Mouse (Mus musculus) cerebellum, adult 18-20 months (tissue): ENCODE measurements at regions not wholly inside any gene's neighbourhood (a gene's known extent, or its start where the extent isn't known, plus 50 kb on each side); places are given as distances from the start of the nearest gene placed in this dataset.
A peak's percentile ranks its signal among the peaks of the same experiment; 100 is the strongest.
"Not testable (repeated sequence)": the region's sequence is repeated elsewhere in the genome, so short reads cannot be mapped to it uniquely, and the experiment has no call there.

Source experiments
- DNase-seq, 2 experiments: peaks; one replicate each; pipeline ENCODE4 v3.0.0; 2021

GRCm38 (mm10) chr10:34667203-34667602 is 184.0 kb downstream of the Frk start:
- no peak for DNase-seq

- DNase-seq, result no peak
Observed at GRCm38 (mm10) chr10:34667735-34668439, 184.7 kb downstream of the Frk start.

GRCm38 (mm10) chr10:34671791-34672190 is 188.6 kb downstream of the Frk start:
- DNase-seq, result no peak

GRCm38 (mm10) chr10:34699414-34699813 is 216.2 kb downstream of the Frk start:
- not testable (repeated sequence) for DNase-seq

GRCm38 (mm10) chr10:34701956-34702355 is 218.8 kb downstream of the Frk start:
- DNase-seq, result no peak

- no peak for DNase-seq
Observed at GRCm38 (mm10) chr10:34705416-34705815, 222.2 kb downstream of the Frk start.

- DNase-seq, result no peak
Observed at GRCm38 (mm10) chr10:34731249-34731648, 248.1 kb downstream of the Frk start.

- no peak for DNase-seq
Observed at GRCm38 (mm10) chr10:34762426-34762825, 279.2 kb downstream of the Frk start.

GRCm38 (mm10) chr10:34792099-34792498 is 308.9 kb downstream of the Frk start:
- DNase-seq, result no peak

- DNase-seq, result no peak
Observed at GRCm38 (mm10) chr10:34811131-34811530, 327.9 kb downstream of the Frk start.

GRCm38 (mm10) chr10:34824121-34824520 is 340.9 kb downstream of the Frk start:
- no peak for DNase-seq

- no peak for DNase-seq
Observed at GRCm38 (mm10) chr10:34842015-34842504, 358.9 kb downstream of the Frk start.

- no peak for DNase-seq
Observed at GRCm38 (mm10) chr10:34856494-34857146, 373.4 kb downstream of the Frk start.

- no peak for DNase-seq
Observed at GRCm38 (mm10) chr10:34862693-34863092, 379.5 kb downstream of the Frk start.

- DNase-seq, result no peak
Observed at GRCm38 (mm10) chr10:34871888-34872287, 388.7 kb downstream of the Frk start.

- DNase-seq, result no peak
Observed at GRCm38 (mm10) chr10:34878511-34878910, 395.3 kb downstream of the Frk start.

- no peak for DNase-seq
Observed at GRCm38 (mm10) chr10:34887601-34888000, 404.4 kb downstream of the Frk start.

- DNase-seq, result peak in 1 of 2 experiments; percentile 4
Observed at GRCm38 (mm10) chr10:34904274-34904673, 421.1 kb downstream of the Frk start.

- no peak for DNase-seq
Observed at GRCm38 (mm10) chr10:34904692-34905091, 421.5 kb downstream of the Frk start.

GRCm38 (mm10) chr10:34912153-34912723 is 429.0 kb downstream of the Frk start:
- no peak for DNase-seq
